Mouse (Mus musculus): ENCODE data around the gene Rad51b.
"Not testable (repeated sequence)": the region's sequence is repeated elsewhere in the genome, so short reads cannot be mapped to it uniquely, and the experiment has no call there.

Gene Rad51b

DNA sequence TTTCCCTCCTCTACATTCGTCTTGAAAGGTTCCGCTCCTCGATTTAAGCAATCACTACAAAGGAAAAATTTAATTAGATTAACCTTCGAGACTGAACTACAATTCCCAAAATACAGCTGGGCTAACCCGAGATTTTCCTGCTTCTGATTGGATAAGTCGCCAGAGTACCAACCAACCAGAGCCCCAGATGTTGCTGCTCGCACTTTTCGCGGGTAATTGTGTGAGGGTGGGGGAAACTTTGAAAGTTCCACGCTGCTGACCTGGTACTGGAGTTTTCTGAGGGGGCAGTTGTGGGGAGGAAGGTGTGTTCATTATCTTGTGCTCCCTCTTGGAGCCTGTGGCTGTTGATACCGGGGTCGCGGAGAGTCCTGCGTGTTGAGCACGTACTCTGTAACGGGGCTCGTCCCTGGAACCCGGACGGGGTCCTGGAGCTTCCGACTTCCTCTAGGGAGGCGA, at the start of gene Rad51b:
Rad51b (plus strand) TSS at position 162 of the 456 bp plus-strand sequence.
- in situ Hi-C loops (cut with MboI, MseI), result no loop called here

DNA sequence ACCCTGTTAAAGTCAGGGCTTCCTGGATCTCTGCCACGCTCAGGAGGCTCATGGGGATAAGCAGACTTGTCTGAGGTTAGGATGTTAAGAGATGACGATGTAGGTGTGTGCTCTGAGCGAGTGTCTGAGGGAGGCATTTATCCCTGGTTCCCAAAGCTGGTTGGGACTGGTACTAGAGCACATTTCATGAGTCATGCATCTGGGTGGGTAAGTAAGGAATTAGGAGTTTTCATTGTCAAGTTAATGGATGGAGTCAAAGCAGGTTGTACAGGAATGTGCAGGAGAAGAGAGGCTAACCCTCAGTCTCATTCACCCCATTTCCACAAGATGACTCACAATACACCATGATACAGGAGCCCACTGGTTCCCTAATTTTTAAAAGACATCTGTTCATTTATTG, 49.0 kb upstream of the Rad51b start:
- in situ Hi-C loops (cut with MboI, MseI), result no loop called here

DNA sequence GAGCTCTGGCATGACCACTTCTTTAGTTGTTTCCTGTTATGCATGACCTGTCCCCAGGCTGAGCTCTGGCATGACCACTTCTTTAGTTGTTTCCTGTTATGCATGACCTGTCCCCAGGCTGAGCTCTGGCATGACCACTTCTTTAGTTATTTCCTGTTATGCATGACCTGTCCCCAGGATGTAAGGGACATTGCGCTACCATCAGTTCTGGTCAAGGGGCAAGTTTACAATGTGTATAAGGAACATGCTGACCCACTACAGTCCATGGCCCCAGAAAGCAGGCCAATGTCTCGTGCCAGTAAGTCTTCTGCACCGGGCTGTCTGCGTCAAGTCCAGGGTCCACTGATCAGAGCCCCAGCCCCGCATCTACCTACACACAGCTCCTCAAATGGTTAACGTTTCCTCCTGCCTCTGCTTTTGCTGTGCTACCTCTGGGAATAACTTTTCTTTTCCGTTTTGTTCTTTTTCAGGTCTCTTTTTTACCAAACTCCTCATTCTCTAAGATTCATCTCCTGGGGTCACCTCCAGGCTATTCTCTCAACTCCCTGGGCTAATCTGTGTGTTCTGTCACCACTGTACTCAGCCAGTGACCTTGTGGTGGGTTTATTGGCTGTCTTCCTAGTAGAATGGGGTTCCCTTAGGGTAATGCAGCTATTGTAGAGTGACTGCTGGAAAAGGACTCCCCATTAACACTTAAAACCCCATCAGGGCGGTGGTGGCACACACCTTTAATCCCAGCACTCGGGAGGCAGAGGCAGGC, 43.6 kb upstream of the Rad51b start:
- in situ Hi-C loops (cut with MboI, MseI), result no loop called here

DNA sequence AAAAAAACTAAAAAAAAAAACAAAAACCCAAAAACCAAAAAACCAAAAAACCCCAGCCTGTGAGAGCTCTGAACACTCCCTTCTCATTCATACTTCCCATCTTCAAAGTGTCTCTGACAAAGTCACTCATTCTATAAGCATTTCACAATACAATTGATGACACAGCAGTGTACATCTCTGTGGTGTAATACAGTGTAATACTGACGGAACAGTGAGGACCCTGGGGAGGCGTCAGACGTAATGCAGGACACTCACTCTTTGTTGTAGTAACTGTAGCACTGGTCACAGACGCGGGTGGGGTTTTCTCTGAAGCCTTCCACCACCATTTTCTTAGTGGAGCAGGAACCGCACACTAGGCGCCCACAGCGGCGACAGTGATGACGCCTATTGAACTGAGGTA, 42.1 kb upstream of the Rad51b start:
- in situ Hi-C loops (cut with MboI, MseI), result no loop called here

DNA sequence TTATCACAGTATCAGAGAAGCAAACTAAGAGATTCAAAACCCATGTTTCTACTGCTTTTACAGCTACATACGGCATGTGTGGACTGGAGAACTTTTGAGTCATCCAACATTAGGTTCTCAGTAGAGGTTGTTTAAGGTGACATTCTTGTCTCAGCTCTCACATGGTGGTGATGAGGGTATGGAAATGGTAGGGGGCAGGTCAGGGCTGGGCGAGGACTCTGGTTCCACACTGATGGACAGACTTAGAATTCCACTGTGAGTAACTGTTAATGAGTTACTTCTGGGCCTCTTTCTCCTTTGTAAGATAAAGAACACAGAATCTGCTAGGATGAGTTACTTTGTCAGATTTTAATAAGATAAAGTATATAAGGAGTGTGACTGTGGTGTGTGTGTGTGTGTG, 36.9 kb upstream of the Rad51b start:
- in situ Hi-C loops (cut with MboI, MseI), result loop anchor here (5.0 kb wide), 1 partner anchor 68 kb away; the partner anchor contains the start of gene Rdh11

DNA sequence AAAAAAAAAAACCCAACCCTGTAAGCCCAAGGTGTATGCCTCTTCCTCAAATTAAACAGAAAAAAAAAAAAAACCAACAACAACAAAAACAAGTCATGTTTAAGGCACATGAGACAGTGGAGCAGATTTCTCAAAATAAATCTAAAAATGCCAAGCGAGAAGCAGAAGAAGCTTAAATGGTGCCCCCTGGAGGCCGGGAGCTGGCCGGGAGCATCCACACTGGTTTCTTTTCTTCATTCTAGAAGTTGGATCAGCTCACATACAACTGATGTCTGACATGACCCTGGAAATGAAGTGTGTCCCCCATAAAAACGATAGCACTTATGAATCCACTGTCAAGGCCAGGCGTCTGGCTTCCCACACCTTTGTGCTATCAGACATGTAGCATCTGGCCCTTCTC, 36.0 kb upstream of the Rad51b start:
- in situ Hi-C loops (cut with MboI, MseI), result loop anchor here (5.0 kb wide), 1 partner anchor 69 kb away; the partner anchor contains the start of gene Rdh11

DNA sequence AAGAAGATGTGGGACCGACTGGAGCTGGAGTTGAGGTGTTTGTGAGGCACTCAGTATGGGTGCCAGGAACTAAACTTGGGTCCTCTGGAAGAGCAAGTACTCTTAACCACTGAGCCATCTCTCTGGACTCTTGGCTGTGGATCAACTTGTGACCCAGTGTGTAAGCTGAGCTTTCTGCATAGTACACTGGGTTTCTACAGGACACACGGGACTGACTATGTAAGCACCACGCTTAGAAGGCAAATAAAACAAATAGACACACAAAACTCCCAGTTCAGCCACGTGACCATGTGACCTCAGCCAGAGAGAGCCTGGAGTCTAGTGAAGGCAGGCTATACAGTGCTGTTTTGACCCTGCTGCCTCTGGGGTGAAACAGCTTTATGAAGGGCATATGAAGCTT, 24.5 kb upstream of the Rad51b start:
- in situ Hi-C loops (cut with MboI, MseI), result no loop called here

DNA sequence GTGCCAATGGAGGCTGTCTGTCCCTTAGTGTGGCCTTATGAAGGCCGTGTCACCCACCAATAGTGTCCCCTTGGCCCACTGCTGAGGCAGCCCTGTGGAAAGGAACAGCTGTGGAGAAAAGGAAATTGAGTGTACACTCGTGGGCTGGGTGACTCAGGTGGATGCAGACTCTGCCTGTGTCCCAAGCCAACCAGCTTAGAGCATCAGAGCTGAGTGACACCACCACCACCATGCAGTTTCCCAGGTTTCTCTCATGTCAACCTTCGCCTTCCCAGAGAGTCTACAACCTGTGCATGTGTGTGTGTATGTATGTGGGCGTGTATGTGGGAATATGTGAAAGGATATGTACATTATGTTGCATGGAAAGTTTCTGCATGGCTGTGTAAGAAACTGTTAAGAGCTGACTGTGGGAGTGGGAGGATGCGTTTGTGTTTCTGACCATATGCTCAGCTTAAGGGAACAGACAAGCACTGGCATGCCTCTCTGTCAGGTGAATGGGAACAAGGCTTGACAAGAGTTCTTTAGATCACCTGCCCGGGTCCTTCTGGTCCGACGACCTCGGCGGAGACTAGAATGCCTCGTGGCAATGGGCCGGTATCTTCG, 17.5 kb upstream of the Rad51b start:
- in situ Hi-C loops (cut with MboI, MseI), result no loop called here

DNA sequence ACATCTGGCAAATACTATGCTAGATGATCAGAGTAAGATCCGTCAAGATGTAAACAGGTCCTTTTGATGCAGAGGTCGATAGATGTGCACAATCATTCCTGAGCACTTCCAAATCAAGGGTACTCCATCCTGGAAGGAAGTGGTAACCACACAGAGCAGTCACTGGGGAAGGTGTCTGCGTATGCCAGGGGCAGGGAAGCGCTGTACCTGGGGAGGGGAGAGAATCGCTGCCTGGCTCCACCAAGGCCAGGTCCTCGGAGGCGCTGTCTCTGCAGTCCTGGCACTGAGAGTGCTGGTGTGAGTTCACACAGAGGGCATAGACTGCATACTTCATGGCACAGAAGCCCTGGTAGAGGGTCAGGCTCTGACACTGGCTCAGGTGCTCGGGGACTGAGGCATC, 14.5 kb upstream of the Rad51b start:
- in situ Hi-C loops (cut with MboI, MseI), result no loop called here

DNA sequence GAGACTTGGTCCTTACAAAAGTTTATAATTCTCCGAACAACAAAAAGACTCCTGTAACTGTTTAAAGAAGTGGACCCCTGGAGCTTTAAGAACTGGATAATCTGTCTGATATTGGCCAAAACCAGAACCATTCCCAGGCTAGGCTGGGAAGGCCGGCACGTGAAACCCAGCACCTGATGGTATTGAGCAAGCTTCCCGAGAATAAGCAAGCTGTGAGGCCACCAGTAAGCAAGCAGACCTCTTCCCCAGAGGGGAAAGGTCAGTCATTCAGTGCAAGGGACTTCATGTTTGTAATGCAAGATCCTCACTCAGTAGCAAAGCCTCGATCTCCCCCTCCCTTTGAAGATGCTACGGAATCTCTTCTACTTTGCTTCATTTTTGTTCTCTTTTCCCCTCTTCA, 4.2 kb upstream of the Rad51b start:
- in situ Hi-C loops (cut with MboI, MseI), result no loop called here

DNA sequence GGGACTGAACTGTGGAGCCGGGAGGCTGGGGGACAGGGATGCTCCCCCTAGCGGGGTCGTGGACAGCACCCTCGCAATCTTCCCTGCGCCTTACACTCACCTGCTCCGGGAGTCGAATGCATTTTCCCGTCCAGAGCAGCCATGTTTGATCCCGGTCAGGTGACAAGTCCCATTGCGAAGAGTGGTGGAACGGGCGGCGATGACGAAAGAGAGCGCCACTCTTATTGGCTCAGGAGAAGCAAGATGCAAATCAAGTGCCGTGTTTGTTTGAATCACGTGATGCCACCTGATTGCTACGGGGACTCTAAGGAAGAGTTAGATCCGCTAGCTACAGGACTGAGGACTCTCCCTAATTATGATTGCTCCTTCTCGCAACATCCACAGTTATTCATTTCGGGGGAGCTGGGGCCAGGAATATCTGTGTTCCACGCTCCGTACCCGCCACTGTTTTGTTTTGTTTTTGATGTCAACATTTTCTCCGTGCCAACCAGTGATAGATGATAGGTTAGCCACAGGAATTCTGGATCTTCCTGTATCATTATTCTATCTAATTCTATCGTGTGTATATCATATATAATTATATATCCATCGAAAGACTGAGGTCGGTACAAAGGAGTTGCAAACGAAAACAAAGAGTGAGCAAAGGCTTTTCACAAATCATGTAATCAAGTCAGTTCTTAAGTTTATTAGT, 811 bp upstream of the Rad51b start, which contains the start of gene Zfyve26:
Zfyve26 (minus strand) TSS at position 179 of the 691 bp plus-strand sequence.
- in situ Hi-C loops (cut with MboI, MseI), result no loop called here

DNA sequence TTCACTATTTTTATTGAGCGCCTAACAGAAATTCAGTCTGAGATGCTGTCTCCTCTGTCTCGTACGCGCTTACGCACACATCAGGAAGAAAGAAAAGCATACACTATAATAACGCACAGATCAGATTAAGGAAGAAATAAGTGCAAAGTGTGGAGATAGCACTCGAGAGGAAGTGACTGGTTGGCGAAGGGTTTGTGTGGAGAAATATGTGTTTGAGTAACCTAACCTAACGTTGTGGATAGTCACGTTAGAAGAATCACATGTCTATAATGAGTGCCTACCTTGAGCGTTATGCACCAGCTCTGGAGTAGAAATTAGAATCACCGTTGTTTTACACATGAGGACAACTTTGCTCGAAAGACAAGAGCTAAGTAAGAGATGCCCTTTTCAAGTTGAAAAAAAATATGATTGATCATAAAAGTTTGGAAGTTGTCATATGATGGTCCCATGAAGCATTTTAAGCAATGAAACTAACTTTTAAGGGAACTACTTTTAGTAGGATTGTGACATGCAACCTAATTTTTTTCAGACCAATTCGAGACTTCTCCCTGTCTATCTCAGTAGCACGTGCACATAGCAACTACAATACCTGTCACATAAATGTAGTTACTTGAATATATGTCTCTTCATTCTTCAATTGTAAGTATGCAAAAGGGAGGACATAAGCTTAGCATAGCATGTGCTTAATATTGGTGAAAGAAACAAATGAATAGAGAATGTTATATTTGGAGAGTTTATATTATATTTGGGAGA, 978 bp downstream of the Rad51b start:
- in situ Hi-C loops (cut with MboI, MseI), result no loop called here

DNA sequence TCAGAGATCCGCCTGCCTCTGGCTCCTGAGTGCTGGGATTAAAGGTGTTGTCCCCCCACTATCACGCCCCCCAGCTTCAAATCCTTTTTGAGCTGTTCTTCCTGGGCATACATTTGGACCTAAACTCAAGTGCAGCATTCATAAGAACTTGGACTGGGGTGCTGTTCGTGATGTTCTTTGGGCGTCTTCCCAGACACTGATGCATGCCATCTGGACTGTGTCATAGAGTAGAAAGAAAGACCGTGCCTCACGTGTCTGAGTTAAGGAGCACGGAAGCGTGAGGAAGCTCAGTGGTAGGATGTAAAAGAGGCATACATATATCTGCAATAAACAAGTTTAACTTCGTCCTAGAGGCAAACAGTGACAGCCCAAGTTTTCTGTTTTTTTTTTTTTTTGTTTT, 4.7 kb downstream of the Rad51b start:
- in situ Hi-C loops (cut with MboI, MseI), result no loop called here

DNA sequence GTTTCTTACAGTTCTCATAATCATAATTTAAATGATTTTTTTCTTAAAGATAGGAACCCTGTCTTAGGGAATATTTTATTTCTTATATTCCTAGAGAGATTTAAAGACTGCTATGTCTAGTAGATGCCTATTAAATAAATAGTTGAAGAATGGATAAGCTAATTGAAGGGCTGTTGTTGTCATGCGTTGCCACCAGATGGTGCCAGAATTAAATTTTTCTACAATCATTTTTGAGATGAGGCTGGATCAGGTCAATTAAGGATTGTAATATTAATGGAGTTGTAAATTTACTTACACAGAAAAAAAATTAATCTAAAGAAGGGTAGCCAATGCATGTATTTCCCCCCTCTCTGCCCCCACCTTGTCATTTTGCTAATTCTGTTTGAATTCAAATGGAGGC, 8.0 kb downstream of the Rad51b start:
- in situ Hi-C loops (cut with MboI, MseI), result no loop called here

DNA sequence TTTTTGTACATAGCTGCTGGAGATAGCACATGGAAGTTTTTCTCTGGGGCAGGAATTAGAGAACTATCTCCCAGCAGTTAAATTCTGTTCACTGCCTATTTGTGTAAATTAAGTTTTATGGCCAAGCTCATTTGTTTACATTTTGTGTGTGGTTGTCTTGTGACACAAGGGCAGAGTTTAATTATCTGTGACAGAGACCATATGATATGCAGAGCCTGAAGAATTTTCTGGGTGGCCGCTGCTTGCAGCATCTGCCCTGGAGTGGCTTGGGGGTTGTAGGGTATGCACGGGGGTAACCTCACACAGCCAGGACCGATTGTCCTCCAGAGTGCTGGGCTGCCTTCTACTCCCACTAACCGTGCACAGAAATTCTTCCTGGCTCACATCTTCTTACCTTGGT, 8.9 kb downstream of the Rad51b start:
- in situ Hi-C loops (cut with MboI, MseI), result no loop called here

DNA sequence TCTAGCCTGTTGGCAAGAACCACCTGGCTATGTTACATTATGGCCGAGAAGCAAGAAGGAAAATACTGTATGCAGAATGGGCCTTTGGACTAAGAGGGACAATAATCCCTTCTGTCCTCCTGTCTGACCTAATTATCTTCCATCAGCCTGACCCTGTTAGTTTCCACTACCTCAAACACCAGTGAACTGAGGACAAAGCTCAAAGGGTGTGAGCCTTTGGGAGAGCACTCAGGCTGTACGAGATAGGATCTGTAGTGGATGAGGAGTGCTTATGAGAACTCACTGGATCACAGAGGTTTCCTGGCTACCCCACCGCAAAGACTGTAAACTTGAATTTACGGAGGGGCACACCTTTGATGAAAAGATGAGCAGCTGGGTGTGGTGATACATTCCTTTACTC, 16.6 kb downstream of the Rad51b start:
- in situ Hi-C loops (cut with MboI, MseI), result no loop called here

DNA sequence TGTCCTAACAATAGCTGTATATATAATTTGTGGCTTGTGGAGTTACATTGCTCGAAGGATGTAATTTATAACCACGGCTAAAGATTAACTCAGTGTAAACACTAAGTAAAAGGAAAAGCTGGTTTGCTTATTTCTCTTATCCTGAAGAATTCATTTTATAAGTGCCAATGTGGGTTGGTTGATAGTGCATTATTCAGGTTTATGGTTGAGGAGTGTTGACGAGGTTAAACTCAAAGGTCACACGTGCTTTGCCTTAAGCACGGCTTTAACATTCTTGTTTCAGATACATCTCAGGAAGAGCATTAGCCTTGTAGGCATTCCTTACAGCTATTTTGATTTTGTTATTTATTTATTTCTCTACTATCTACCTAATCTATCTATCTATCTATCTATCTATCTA, 20.3 kb downstream of the Rad51b start:
- in situ Hi-C loops (cut with MboI, MseI), result no loop called here

DNA sequence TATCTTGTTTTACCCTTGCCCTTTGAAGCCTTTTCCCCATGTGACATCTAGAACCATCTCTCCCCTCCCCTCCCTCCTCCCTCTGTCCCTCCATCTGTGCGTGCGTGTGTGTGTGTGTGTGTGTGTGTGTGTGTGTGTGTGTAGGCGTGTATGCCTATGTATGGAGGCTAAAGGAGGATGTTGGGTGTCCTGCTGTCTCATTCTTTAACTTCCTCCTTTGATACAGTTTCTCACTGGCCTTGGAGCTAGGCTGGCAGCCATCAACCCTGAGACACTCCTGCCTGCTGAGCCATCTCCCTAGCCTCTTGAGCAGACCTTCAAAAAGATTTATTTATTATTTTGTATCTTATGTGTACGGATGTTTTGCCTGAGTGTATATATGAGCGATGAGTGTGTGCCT, 23.8 kb downstream of the Rad51b start:
- in situ Hi-C loops (cut with MboI, MseI), result no loop called here

DNA sequence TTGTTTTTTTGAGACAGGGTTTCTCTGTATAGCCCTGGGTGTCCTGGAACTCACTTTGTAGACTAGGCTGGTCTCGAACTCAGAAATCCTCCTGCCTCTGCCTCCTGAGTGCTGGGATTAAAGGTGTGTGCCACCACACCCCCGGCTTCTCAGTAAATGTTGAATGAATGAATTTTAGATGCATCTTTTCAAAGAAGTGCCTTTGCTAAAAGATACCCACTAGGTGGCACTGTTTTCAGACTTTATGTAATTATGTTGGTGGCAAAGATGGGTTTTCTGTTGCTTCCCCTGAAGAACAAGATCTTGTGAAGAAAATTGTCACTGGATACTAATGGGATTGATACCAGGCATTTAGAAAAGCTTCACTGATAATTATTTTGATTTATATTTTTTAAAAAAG, 25.5 kb downstream of the Rad51b start:
- in situ Hi-C loops (cut with MboI, MseI), result not testable (repeated sequence)

DNA sequence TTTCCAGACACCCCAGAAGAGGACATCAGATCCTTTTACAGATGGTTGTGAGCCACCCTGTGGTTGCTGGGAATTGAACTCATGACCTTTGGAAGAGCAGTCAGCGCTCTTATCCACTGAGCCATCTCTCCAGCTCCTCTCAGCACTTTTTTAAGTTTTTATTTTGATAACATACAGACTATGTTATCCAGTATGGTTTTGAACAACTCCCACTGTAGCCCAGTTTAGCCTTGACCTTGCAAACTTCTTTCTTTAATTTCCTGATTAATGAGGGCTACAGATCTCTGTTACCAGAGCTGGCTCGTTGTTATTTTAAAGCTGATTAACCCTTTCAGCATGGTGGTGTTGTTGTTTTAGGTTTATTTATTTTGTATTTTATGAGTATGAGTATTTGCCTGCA, 29.2 kb downstream of the Rad51b start:
- in situ Hi-C loops (cut with MboI, MseI), result no loop called here

DNA sequence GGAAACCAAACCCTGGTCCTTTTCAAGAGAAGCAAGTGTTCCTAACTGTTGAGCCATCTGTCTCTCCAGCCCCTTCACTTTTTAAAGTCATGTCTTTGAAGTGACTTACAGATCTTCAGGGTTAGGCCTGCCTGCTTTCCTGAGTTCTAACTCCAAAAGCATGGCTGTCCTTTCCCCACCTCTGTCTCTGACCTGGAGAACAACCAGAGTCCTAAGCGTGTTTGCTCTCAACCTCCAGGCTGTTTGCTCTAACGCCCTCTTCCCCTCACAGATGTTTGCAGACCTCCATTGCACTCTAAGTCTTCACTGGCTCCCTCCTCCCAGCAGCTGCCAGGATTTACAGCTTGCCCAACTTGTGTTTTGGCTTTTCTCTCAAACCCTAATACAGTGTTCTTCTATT, 29.7 kb downstream of the Rad51b start:
- in situ Hi-C loops (cut with MboI, MseI), result no loop called here

DNA sequence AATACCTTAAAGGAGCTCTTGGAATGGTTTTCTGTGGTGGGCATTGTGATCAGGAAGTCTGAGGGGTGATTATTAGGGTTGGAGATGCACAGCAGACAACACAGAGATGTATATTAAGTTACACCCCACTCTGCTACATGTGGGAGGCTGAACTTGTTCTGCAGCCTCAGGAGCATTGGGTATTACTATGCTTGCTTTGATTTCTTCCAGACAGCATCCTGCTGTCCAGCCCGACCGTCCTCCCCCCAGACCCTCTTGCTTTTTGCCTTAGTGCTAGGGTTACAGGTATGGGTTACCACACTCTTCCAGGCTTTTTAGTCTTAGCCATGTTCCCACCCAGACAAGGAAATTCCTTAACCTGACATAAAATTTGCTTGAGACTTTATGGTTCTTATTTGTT, 30.8 kb downstream of the Rad51b start:
- in situ Hi-C loops (cut with MboI, MseI), result no loop called here

Data from T-helper 1 cell (primary cell).